Mouse (Mus musculus) neural tube, embryonic 14.5 days (tissue): ENCODE measurements around the gene Setd1b. TPM values are rescaled to one million over a fixed set of nuclear protein-coding genes. Genes with fewer than 3 reads are reported as not detected.

Experiments
- ATAC-seq: fragments of 200-750 bp; cut with Nextera tagmentation; 2 replicates; pipeline ENCODE4 v1.8.0; 2017; ENCODE audit warnings: low read depth, mild to moderate bottlenecking, moderate TSS enrichment, moderate library complexity
- H3K27ac ChIP-seq: fragments of 300-500 bp; sonication (generic); 2 replicates; pipeline ENCODE4 v1.5.1; 2014; ENCODE audit warnings: low read depth, mild to moderate bottlenecking, control low read depth, low read length, moderate library complexity, mixed read lengths
- H3K27me3 ChIP-seq: fragments of 300-500 bp; sonication (generic); 2 replicates; pipeline ENCODE4 v1.6.1; 2014; ENCODE audit warnings: low read length; ENCODE audit not compliant: control insufficient read depth, insufficient read depth
- H3K36me3 ChIP-seq: fragments of 300-500 bp; sonication (generic); 2 replicates; pipeline ENCODE4 v1.6.1; 2014; ENCODE audit warnings: low read length, mixed read lengths; ENCODE audit not compliant: control insufficient read depth, insufficient read depth
- H3K4me1 ChIP-seq: fragments of 300-500 bp; sonication (generic); 2 replicates; pipeline ENCODE4 v1.6.1; 2014; ENCODE audit warnings: low read length; ENCODE audit not compliant: control insufficient read depth, insufficient read depth
- H3K4me2 ChIP-seq: fragments of 300-500 bp; sonication (generic); 2 replicates; pipeline ENCODE4 v1.6.1; 2014; ENCODE audit warnings: mild to moderate bottlenecking, low read depth, low read length, control low read depth
- H3K4me3 ChIP-seq: fragments of 300-500 bp; sonication (generic); 2 replicates; pipeline ENCODE4 v1.5.1; 2014; ENCODE audit warnings: low read depth, low read length, control low read depth, mixed read lengths
- H3K9ac ChIP-seq: fragments of 300-500 bp; sonication (generic); replicated peaks from 2 replicates; pipeline ENCODE4 v1.6.1; 2014; ENCODE audit warnings: low read depth, mild to moderate bottlenecking, control low read depth, low read length, mixed read lengths
- H3K9me3 ChIP-seq: fragments of 300-500 bp; sonication (generic); 2 replicates; pipeline ENCODE4 v1.6.1; 2016; ENCODE audit warnings: low read length; ENCODE audit not compliant: control insufficient read depth
- WGBS: fragments of 180-500 bp; shearing (Covaris S2); extraction: QIAGEN DNeasy Blood & Tissue Kit; methylation state at CpG from one replicate; pipeline ENCODE4 v1.1.7; 2014; 5-methylcytosine and 5-hydroxymethylcytosine counted together
- polyA plus RNA-seq: library from polyadenylated mRNA; unstranded; fragments of >200 nt; fragmentation: Nextera tagmentation; extraction: Ambion mirVana; gene quantifications from 2 replicates; pipeline ENCODE4 v1.2.1, GENCODE M21; 2014

Gene Setd1b
- polyA plus RNA-seq, 1 experiment from 2014 or later, result 15.9 TPM

GRCm38 (mm10) chr5:123109452-123110203 lies 32.4 kb upstream of the Setd1b start:
- WGBS, result 25% methylated on average over 13 of the region's 13 CpGs
- Histone ChIP-seq H3K27me3 (no peaks in the 10 kb centered on the region), H3K9ac (peak overlapping the region; percentile 46; the same call in 1 of the 2 replicates), H3K4me2 (peak overlapping the region; percentile 30), H3K27ac (peak overlapping the region; percentile 77), H3K4me3 (no peak overlapping the region), H3K4me1 (peaks cover 16% of the 10 kb centered on the region), H3K9me3 (no peaks in the 10 kb centered on the region), H3K36me3 (no peaks in the 10 kb centered on the region)
- peak; percentile 69 for ATAC-seq

- ATAC-seq, result no peak; the same call in 1 of the 2 replicates
- Histone ChIP-seq H3K9me3 (no peaks in the 10 kb centered on the region), H3K4me1 (peaks cover 16% of the 10 kb centered on the region), H3K9ac (no peak overlapping the region), H3K27me3 (no peaks in the 10 kb centered on the region), H3K27ac (peak overlapping the region; percentile 77), H3K4me2 (peak overlapping the region; percentile 3; the same call in 1 of the 2 replicates), H3K36me3 (no peaks in the 10 kb centered on the region), H3K4me3 (no peak overlapping the region)
- 29% methylated on average over 13 of the region's 13 CpGs for WGBS
These were observed 31.7 kb upstream of the Setd1b start for GRCm38 (mm10) chr5:123110296-123110721.

- no peaks in the 10 kb centered on the region for H3K9me3 ChIP-seq
- no peaks in the 10 kb centered on the region for H3K27me3 ChIP-seq
- H3K4me3 ChIP-seq, result no peak overlapping the region
- no peak for ATAC-seq
- no peaks in the 10 kb centered on the region for H3K36me3 ChIP-seq
- peaks cover 13% of the 10 kb centered on the region for H3K4me1 ChIP-seq
- H3K4me2 ChIP-seq, result no peak overlapping the region
- H3K9ac ChIP-seq, result no peak overlapping the region
- no peak overlapping the region for H3K27ac ChIP-seq
- WGBS, result 30% methylated on average over 11 of the region's 11 CpGs
These were observed 27.9 kb upstream of the Setd1b start for GRCm38 (mm10) chr5:123114109-123114508.

GRCm38 (mm10) chr5:123114924-123115323 lies 27.1 kb upstream of the Setd1b start:
- Histone ChIP-seq H3K27ac (no peak overlapping the region), H3K4me2 (no peak overlapping the region), H3K9ac (no peak overlapping the region), H3K36me3 (no peaks in the 10 kb centered on the region), H3K9me3 (no peaks in the 10 kb centered on the region), H3K4me1 (peaks cover 5% of the 10 kb centered on the region), H3K27me3 (no peaks in the 10 kb centered on the region), H3K4me3 (no peak overlapping the region)
- ATAC-seq, result no peak
- WGBS, result 28% methylated on average over 7 of the region's 7 CpGs

- H3K27ac ChIP-seq, result no peak overlapping the region
- H3K4me1 ChIP-seq, result no peaks in the 10 kb centered on the region
- no peaks in the 10 kb centered on the region for H3K36me3 ChIP-seq
- no peak overlapping the region for H3K4me2 ChIP-seq
- ATAC-seq, result no peak
- H3K4me3 ChIP-seq, result no peak overlapping the region
- H3K9ac ChIP-seq, result no peak overlapping the region
- H3K9me3 ChIP-seq, result no peaks in the 10 kb centered on the region
- no peaks in the 10 kb centered on the region for H3K27me3 ChIP-seq
- 82% methylated on average over 8 of the region's 8 CpGs for WGBS
These were observed 25.9 kb upstream of the Setd1b start for GRCm38 (mm10) chr5:123116080-123116479.

GRCm38 (mm10) chr5:123117257-123117656 lies 24.7 kb upstream of the Setd1b start:
- H3K9me3 ChIP-seq, result no peaks in the 10 kb centered on the region
- no peak overlapping the region for H3K4me3 ChIP-seq
- no peak overlapping the region for H3K9ac ChIP-seq
- WGBS, result 13% methylated on average over 10 of the region's 10 CpGs
- H3K36me3 ChIP-seq, result no peaks in the 10 kb centered on the region
- H3K27me3 ChIP-seq, result no peaks in the 10 kb centered on the region
- no peak overlapping the region for H3K27ac ChIP-seq
- H3K4me2 ChIP-seq, result no peak overlapping the region
- 0 out of 2 replicates have a peak, but pooled peaks have one; percentile 28 for ATAC-seq
- no peaks in the 10 kb centered on the region for H3K4me1 ChIP-seq

GRCm38 (mm10) chr5:123117773-123118172 lies 24.2 kb upstream of the Setd1b start:
- Histone ChIP-seq H3K27ac (no peak overlapping the region), H3K36me3 (no peaks in the 10 kb centered on the region), H3K9me3 (no peaks in the 10 kb centered on the region), H3K4me1 (no peaks in the 10 kb centered on the region), H3K27me3 (no peaks in the 10 kb centered on the region), H3K9ac (no peak overlapping the region), H3K4me2 (no peak overlapping the region), H3K4me3 (no peak overlapping the region)
- WGBS, result 89% methylated on average over 8 of the region's 8 CpGs
- ATAC-seq, result no peak

GRCm38 (mm10) chr5:123118826-123119225 lies 23.2 kb upstream of the Setd1b start:
- Histone ChIP-seq H3K4me3 (no peak overlapping the region), H3K9ac (no peak overlapping the region), H3K4me1 (no peaks in the 10 kb centered on the region), H3K27me3 (no peaks in the 10 kb centered on the region), H3K4me2 (no peak overlapping the region), H3K27ac (no peak overlapping the region), H3K36me3 (0 out of 2 replicates have a peak, but pooled peaks cover 4% of the 10 kb centered on the region), H3K9me3 (no peaks in the 10 kb centered on the region)
- no peak for ATAC-seq
- 79% methylated on average over 10 of the region's 10 CpGs for WGBS

GRCm38 (mm10) chr5:123120624-123121215 lies 21.3 kb upstream of the Setd1b start:
- H3K27me3 ChIP-seq, result no peaks in the 10 kb centered on the region
- no peaks in the 10 kb centered on the region for H3K9me3 ChIP-seq
- ATAC-seq, result no peak
- H3K4me2 ChIP-seq, result no peak overlapping the region
- H3K27ac ChIP-seq, result no peak overlapping the region
- 39% methylated on average over 7 of the region's 7 CpGs for WGBS
- no peaks in the 10 kb centered on the region for H3K4me1 ChIP-seq
- H3K36me3 ChIP-seq, result 0 out of 2 replicates have a peak, but pooled peaks cover 7% of the 10 kb centered on the region
- H3K9ac ChIP-seq, result no peak overlapping the region
- H3K4me3 ChIP-seq, result no peak overlapping the region
